Mouse (Mus musculus) midbrain, postnatal 0 days (tissue): Measurements from ENCODE around the gene Slc22a20. TPM values are rescaled to one million over a fixed set of nuclear protein-coding genes. Genes with fewer than 3 reads are reported as not detected.

Experiments used
- ATAC-seq: fragments of 200-750 bp; cut with Nextera tagmentation; 2 replicates; pipeline ENCODE4 v1.8.0; 2017; ENCODE audit warnings: moderate number of reproducible peaks, mild to moderate bottlenecking, moderate TSS enrichment, moderate library complexity; ENCODE audit not compliant: low FRiP score
- DNase-seq: peaks from one replicate; pipeline ENCODE4 v3.0.0-alpha.2; 2015; ENCODE audit warnings: low spot score
- H3K27ac ChIP-seq: fragments of 300-500 bp; sonication (generic); 2 replicates; pipeline ENCODE4 v1.5.1; 2014; ENCODE audit warnings: low read depth, mild to moderate bottlenecking, low read length, mixed read lengths
- H3K27me3 ChIP-seq: fragments of 300-500 bp; sonication (generic); 2 replicates; pipeline ENCODE4 v1.6.1; 2014; ENCODE audit warnings: low read length, control low read depth, mixed read lengths; ENCODE audit not compliant: insufficient read depth
- H3K36me3 ChIP-seq: fragments of 300-500 bp; sonication (generic); 2 replicates; pipeline ENCODE4 v1.6.1; 2014; ENCODE audit warnings: low read length, control low read depth, mixed read lengths; ENCODE audit not compliant: insufficient read depth
- H3K4me1 ChIP-seq: fragments of 300-500 bp; sonication (generic); 2 replicates; pipeline ENCODE4 v1.6.1; 2014; ENCODE audit warnings: mild to moderate bottlenecking, control low read depth, antibody characterized with exemption, low read length, mixed read lengths; ENCODE audit not compliant: insufficient read depth
- H3K4me2 ChIP-seq: fragments of 300-500 bp; sonication (generic); 2 replicates; pipeline ENCODE4 v1.6.1; 2014; ENCODE audit warnings: low read depth, mild to moderate bottlenecking, low read length, mixed read lengths; ENCODE audit not compliant: poor library complexity, severe bottlenecking
- H3K4me3 ChIP-seq: fragments of 300-500 bp; sonication (generic); 2 replicates; pipeline ENCODE4 v1.5.1; 2014; ENCODE audit warnings: low read depth, mild to moderate bottlenecking, low read length, moderate library complexity
- H3K9ac ChIP-seq: fragments of 300-500 bp; sonication (generic); replicated peaks from 2 replicates; pipeline ENCODE4 v1.6.1; 2014; ENCODE audit warnings: mild to moderate bottlenecking, low read length, moderate library complexity, mixed read lengths; ENCODE audit not compliant: poor library complexity, severe bottlenecking
- H3K9me3 ChIP-seq: fragments of 300-500 bp; sonication (generic); 2 replicates; pipeline ENCODE4 v1.6.1; 2016; ENCODE audit warnings: low read length, control low read depth
- CTCF ChIP-seq: IDR thresholded peaks from 2 replicates; pipeline ENCODE4 v1.5.1; 2016; ENCODE audit warnings: antibody characterized with exemption, mild to moderate bottlenecking
- WGBS: fragments of 180-500 bp; shearing (Covaris S2); extraction: QIAGEN DNeasy Blood & Tissue Kit; methylation state at CpG from one replicate; pipeline ENCODE4 v1.1.7; 2014; 5-methylcytosine and 5-hydroxymethylcytosine counted together
- polyA plus RNA-seq: library from polyadenylated mRNA; unstranded; fragments of >200 nt; fragmentation: Nextera tagmentation; extraction: Ambion mirVana; gene quantifications from 2 replicates; pipeline ENCODE4 v1.2.1, GENCODE M21; 2015
- total RNA-seq: library from RNA; depleted of rRNA; stranded (reverse); fragments of >200 nt; gene quantifications from 2 replicates; pipeline ENCODE4 v1.2.3, GENCODE M21; 2014

The Slc22a20 gene
- total and polyA plus RNA-seq, 2 experiments from 2014 or later: not detected

GRCm38 (mm10) chr19:5988027-5988814, 2.3 kb upstream of the Slc22a20 start:
- ATAC-seq (no peak), DNase-seq (no peak)
- Histone ChIP-seq H3K9ac (no peak overlapping the region), H3K36me3 (no peaks in the 10 kb centered on the region), H3K4me3 (no peak overlapping the region), H3K9me3 (no peaks in the 10 kb centered on the region), H3K4me2 (no peak overlapping the region), H3K4me1 (0 out of 2 replicates have a peak, but pooled peaks cover 3% of the 10 kb centered on the region), H3K27ac (no peak overlapping the region; the same call in 1 of the 2 replicates), H3K27me3 (no peaks in the 10 kb centered on the region)
- no peak for TF ChIP-seq CTCF
- whole genome bisulfite sequencing: 71% methylated on average over 5 of the region's 5 CpGs

GRCm38 (mm10) chr19:5980477-5980876, 5.5 kb downstream of the Slc22a20 start:
- WGBS: 81% methylated on average over 9 of the region's 9 CpGs
- H3K9me3 ChIP-seq: no peaks in the 10 kb centered on the region
- no peak overlapping the region for H3K9ac ChIP-seq
- H3K4me3 ChIP-seq: no peak overlapping the region
- no peaks in the 10 kb centered on the region for H3K36me3 ChIP-seq
- H3K27me3 ChIP-seq: no peaks in the 10 kb centered on the region
- TF ChIP-seq CTCF: no peak
- no peaks in the 10 kb centered on the region for H3K4me1 ChIP-seq
- no peak overlapping the region for H3K4me2 ChIP-seq
- no peak for ATAC-seq
- DNase-seq: no peak
- no peak overlapping the region for H3K27ac ChIP-seq

- peak; percentile 17 for DNase-seq
- Histone ChIP-seq H3K27me3 (no peaks in the 10 kb centered on the region), H3K4me2 (no peak overlapping the region), H3K4me3 (no peak overlapping the region), H3K9ac (no peak overlapping the region), H3K36me3 (no peaks in the 10 kb centered on the region), H3K27ac (no peak overlapping the region), H3K4me1 (no peaks in the 10 kb centered on the region), H3K9me3 (no peaks in the 10 kb centered on the region)
- ATAC-seq: no peak
- no peak for TF ChIP-seq CTCF
- 77% methylated on average over 3 of the region's 3 CpGs for WGBS
Observed at GRCm38 (mm10) chr19:5977717-5978116, 8.2 kb downstream of the Slc22a20 start.

GRCm38 (mm10) chr19:5975676-5976075, 10.3 kb downstream of the Slc22a20 start:
- Histone ChIP-seq H3K27ac (no peak overlapping the region), H3K4me1 (no peaks in the 10 kb centered on the region), H3K27me3 (0 out of 2 replicates have a peak, but pooled peaks cover 2% of the 10 kb centered on the region), H3K4me2 (no peak overlapping the region), H3K4me3 (no peak overlapping the region), H3K9ac (no peak overlapping the region), H3K36me3 (no peaks in the 10 kb centered on the region), H3K9me3 (no peaks in the 10 kb centered on the region)
- no peak for TF ChIP-seq CTCF
- 64% methylated on average over 4 of the region's 4 CpGs for WGBS
- peak; percentile 84 for ATAC-seq
- peak; percentile 94 for DNase-seq

GRCm38 (mm10) chr19:5975112-5975511, 10.8 kb downstream of the Slc22a20 start:
- peak; percentile 60 for DNase-seq
- Histone ChIP-seq H3K36me3 (no peaks in the 10 kb centered on the region), H3K4me3 (no peak overlapping the region), H3K27me3 (0 out of 2 replicates have a peak, but pooled peaks cover 2% of the 10 kb centered on the region), H3K9ac (no peak overlapping the region), H3K9me3 (no peaks in the 10 kb centered on the region), H3K4me1 (no peaks in the 10 kb centered on the region), H3K27ac (no peak overlapping the region), H3K4me2 (no peak overlapping the region)
- 68% methylated on average over 4 of the region's 4 CpGs for WGBS
- no peak; the same call in 1 of the 2 replicates for ATAC-seq
- TF ChIP-seq CTCF: no peak

GRCm38 (mm10) chr19:5967664-5968063, 18.3 kb downstream of the Slc22a20 start:
- DNase-seq (no peak), ATAC-seq (no peak)
- H3K27me3 ChIP-seq: peaks cover 2% of the 10 kb centered on the region; the same call in 1 of the 2 replicates
- H3K4me1 ChIP-seq: no peaks in the 10 kb centered on the region
- no peak overlapping the region for H3K9ac ChIP-seq
- H3K36me3 ChIP-seq: no peaks in the 10 kb centered on the region
- H3K27ac ChIP-seq: no peak overlapping the region
- 91% methylated on average over 10 of the region's 10 CpGs for WGBS
- H3K9me3 ChIP-seq: no peaks in the 10 kb centered on the region
- no peak overlapping the region for H3K4me3 ChIP-seq
- H3K4me2 ChIP-seq: no peak overlapping the region
- TF ChIP-seq CTCF: no peak
